Mouse (Mus musculus): Measurements from ENCODE around the gene Rap1gap2. TPM values are rescaled to one million over a fixed set of nuclear protein-coding genes. Genes with fewer than 3 reads are reported as not detected.
A peak's percentile ranks its signal among the peaks of the same experiment; 100 is the strongest.

Rap1gap2 gene
- polyA plus RNA-seq, 1 experiment from 2014 or later = 5.0 TPM

DNA sequence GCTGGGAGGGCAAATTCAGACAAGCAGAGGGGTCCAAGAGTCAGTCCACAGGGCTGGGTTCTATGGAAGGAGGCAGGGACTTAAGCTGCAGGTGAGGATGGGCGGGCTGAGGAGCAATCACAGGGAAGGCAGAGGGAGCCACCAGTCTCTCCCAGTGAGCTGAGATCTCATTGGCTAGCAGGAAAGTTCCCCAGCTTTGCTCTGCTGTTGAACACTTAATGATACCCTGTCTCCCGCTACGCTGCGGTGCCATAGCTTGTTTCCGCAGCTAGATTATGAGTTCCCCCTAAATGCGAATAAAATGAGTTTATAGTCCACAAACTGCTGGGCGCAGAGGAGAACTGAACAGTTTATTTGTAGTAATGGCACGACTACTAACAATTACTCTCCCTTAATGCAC, 170.6 kb downstream of the Rap1gap2 start:
- ATAC-seq (ENCODE audit: low FRiP score, low TSS enrichment) = no peak
- no peaks in the 10 kb centered on the region for H3K27me3 ChIP-seq (ENCODE audit: control insufficient read depth, insufficient read depth, low read length)
- no peak overlapping the region for H3K9ac ChIP-seq (ENCODE audit: low read depth, low read length)
- H3K4me2 ChIP-seq (replicated peaks; ENCODE audit: low read depth, low read length) = no peak overlapping the region
- H3K36me3 ChIP-seq (ENCODE audit: control insufficient read depth, insufficient read depth, low read length) = no peaks in the 10 kb centered on the region
- no peak overlapping the region for H3K4me3 ChIP-seq (ENCODE audit: low read length)
- no peak overlapping the region for H3K27ac ChIP-seq (ENCODE audit: low read depth, low read length)
- no peaks in the 10 kb centered on the region for H3K4me1 ChIP-seq (ENCODE audit: control insufficient read depth, insufficient read depth, low read length)
- 78% methylated on average over 8 of the region's 8 CpGs for WGBS
- H3K9me3 ChIP-seq (ENCODE audit: control insufficient read depth, low read length) = peaks cover 3% of the 10 kb centered on the region; the same call in 1 of the 2 replicates

DNA sequence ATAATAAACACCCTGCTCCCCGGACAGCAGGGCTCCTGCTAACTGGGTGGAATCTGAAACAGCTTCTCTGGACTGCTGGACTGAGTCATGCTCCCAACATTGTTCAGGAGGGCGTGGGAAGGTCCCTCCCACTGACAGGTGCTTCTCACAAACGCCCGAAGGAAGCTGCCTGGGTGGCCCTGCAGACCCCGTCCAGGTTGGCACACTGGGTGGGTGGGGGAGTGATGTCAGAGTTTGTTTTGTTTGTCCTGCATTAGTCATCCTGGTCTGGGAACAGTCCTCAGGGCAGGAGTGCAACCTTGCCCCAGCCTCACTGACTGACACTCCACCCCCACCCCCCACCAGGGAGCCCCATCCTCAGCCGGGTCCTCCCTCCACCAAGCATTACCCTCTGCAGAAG, 171.5 kb downstream of the Rap1gap2 start:
- Histone ChIP-seq H3K4me3 (ENCODE audit: low read length) (no peak overlapping the region), H3K4me1 (ENCODE audit: control insufficient read depth, insufficient read depth, low read length) (no peaks in the 10 kb centered on the region), H3K9me3 (ENCODE audit: control insufficient read depth, low read length) (no peaks in the 10 kb centered on the region), H3K4me2 (replicated peaks; ENCODE audit: low read depth, low read length) (no peak overlapping the region), H3K27me3 (ENCODE audit: control insufficient read depth, insufficient read depth, low read length) (no peaks in the 10 kb centered on the region), H3K36me3 (ENCODE audit: control insufficient read depth, insufficient read depth, low read length) (no peaks in the 10 kb centered on the region), H3K9ac (ENCODE audit: low read depth, low read length) (no peak overlapping the region), H3K27ac (ENCODE audit: low read depth, low read length) (no peak overlapping the region)
- peak; percentile 56 for ATAC-seq (ENCODE audit: low FRiP score, low TSS enrichment)
- WGBS = 36% methylated on average over 6 of the region's 6 CpGs

DNA sequence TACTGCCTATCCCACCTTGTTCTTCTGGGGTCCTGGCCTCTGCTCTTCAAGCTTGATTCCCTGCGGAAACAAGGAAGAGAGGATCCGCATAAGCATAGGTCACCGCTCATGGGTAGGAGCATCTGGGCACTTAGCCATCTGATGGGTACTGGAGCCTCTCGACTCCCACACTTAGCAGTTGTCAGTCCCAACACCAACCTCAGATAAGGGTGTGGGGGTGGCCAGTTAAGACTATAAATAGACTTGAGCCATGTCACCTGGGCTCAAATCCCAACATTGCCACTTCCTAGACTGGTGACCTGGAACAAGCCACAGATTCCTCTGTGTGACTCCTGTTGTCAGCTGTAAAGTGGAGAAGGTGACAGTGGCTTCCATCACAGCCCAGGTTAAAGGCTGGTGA, 172.5 kb downstream of the Rap1gap2 start:
- Histone ChIP-seq H3K27ac (ENCODE audit: low read depth, low read length) (no peak overlapping the region), H3K4me3 (ENCODE audit: low read length) (no peak overlapping the region), H3K4me2 (replicated peaks; ENCODE audit: low read depth, low read length) (no peak overlapping the region), H3K4me1 (ENCODE audit: control insufficient read depth, insufficient read depth, low read length) (no peaks in the 10 kb centered on the region), H3K9me3 (ENCODE audit: control insufficient read depth, low read length) (no peaks in the 10 kb centered on the region), H3K36me3 (ENCODE audit: control insufficient read depth, insufficient read depth, low read length) (no peaks in the 10 kb centered on the region), H3K9ac (ENCODE audit: low read depth, low read length) (no peak overlapping the region), H3K27me3 (ENCODE audit: control insufficient read depth, insufficient read depth, low read length) (no peaks in the 10 kb centered on the region)
- WGBS = 70% methylated on average over 4 of the region's 4 CpGs
- no peak for ATAC-seq (ENCODE audit: low FRiP score, low TSS enrichment)

DNA sequence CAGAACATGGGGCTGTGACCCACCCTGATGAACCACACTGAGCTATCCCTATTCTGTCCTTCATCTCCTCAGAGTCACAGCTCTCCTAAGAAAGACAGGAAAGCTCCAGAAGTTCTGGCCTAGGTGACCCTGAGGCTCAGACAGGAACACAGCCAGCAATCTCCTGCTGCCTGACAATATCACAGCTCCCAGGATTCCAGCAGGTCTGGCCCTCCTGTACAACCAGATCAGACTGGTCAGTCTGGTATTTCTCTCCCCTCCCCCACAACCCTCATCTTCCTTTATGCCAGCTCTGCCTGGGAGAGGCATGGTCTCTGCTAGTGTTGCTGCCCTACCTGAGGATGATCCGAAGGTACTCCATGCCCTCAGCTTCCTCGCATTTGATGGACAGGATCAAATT, 175.3 kb downstream of the Rap1gap2 start:
- no peaks in the 10 kb centered on the region for H3K9me3 ChIP-seq (ENCODE audit: control insufficient read depth, low read length)
- H3K27me3 ChIP-seq (ENCODE audit: control insufficient read depth, insufficient read depth, low read length) = no peaks in the 10 kb centered on the region
- H3K4me1 ChIP-seq (ENCODE audit: control insufficient read depth, insufficient read depth, low read length) = no peaks in the 10 kb centered on the region
- no peak overlapping the region for H3K9ac ChIP-seq (ENCODE audit: low read depth, low read length)
- ATAC-seq (ENCODE audit: low FRiP score, low TSS enrichment) = no peak
- H3K4me2 ChIP-seq (replicated peaks; ENCODE audit: low read depth, low read length) = no peak overlapping the region
- no peaks in the 10 kb centered on the region for H3K36me3 ChIP-seq (ENCODE audit: control insufficient read depth, insufficient read depth, low read length)
- H3K27ac ChIP-seq (ENCODE audit: low read depth, low read length) = no peak overlapping the region
- no peak overlapping the region for H3K4me3 ChIP-seq (ENCODE audit: low read length)
- WGBS = 89% methylated on average over 2 of the region's 2 CpGs

DNA sequence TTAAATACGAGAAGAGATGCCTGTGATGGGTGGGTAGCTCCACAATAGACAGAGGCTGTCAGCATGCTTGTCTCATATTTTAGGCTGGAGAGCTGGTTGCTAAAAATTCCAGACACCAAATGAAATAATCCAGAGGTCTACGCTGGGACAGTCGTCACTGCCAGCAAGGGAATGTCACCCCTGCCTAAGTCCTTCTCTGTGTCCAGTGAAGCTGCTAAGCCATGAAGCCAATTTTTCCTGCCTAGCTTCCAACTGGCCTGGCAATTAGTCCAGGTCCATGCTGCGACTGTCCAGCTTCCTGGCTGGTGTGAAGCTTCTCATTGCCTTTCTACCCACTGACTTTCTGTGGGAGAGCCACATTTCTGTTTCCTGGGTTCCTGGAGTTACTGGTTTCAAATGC, 177.7 kb downstream of the Rap1gap2 start:
- Histone ChIP-seq H3K9me3 (ENCODE audit: control insufficient read depth, low read length) (no peaks in the 10 kb centered on the region), H3K9ac (ENCODE audit: low read depth, low read length) (no peak overlapping the region), H3K4me2 (replicated peaks; ENCODE audit: low read depth, low read length) (no peak overlapping the region), H3K4me1 (ENCODE audit: control insufficient read depth, insufficient read depth, low read length) (no peaks in the 10 kb centered on the region), H3K27ac (ENCODE audit: low read depth, low read length) (no peak overlapping the region), H3K27me3 (ENCODE audit: control insufficient read depth, insufficient read depth, low read length) (no peaks in the 10 kb centered on the region), H3K4me3 (ENCODE audit: low read length) (no peak overlapping the region), H3K36me3 (ENCODE audit: control insufficient read depth, insufficient read depth, low read length) (no peaks in the 10 kb centered on the region)
- ATAC-seq (ENCODE audit: low FRiP score, low TSS enrichment) = no peak
- 87% methylated on average over 4 of the region's 4 CpGs for WGBS

DNA sequence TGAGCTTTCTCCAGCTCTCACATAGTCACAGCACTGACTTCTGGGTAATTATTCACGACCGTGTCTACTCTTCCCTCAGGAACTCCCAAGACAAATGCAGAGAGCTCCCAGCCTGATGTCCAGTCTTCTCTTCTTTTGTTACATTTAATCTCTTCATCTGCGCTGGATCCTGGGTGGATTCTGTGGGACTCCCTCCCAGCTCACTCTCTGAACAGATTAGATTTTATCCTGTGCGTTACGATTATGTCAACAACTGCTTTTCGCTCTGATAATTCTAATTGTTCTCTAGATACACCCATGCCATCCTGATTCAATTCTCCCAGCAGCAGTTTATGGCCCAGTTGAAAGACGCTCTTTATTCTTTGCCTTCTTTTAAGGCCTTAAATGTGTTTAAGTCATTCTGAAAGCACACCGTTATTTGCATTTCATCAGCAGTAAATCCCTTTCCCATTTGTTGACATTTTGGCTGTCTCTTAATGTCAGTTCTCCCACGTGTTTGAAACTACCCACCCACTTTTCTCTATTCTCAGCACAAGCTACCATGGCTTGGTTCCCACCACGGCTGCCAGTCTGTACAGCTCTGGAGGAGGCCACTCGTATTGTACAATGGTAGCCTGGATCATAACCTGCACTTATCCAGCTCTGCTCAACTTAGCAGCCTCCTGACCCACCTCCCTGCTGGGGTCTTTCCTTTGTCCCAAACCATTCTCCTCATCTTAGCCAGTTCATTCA, 180.8 kb downstream of the Rap1gap2 start:
- Histone ChIP-seq H3K4me2 (replicated peaks; ENCODE audit: low read depth, low read length) (no peak overlapping the region), H3K9me3 (ENCODE audit: control insufficient read depth, low read length) (no peaks in the 10 kb centered on the region), H3K4me3 (ENCODE audit: low read length) (no peak overlapping the region), H3K27ac (ENCODE audit: low read depth, low read length) (no peak overlapping the region), H3K9ac (ENCODE audit: low read depth, low read length) (no peak overlapping the region), H3K36me3 (ENCODE audit: control insufficient read depth, insufficient read depth, low read length) (no peaks in the 10 kb centered on the region), H3K4me1 (ENCODE audit: control insufficient read depth, insufficient read depth, low read length) (no peaks in the 10 kb centered on the region), H3K27me3 (ENCODE audit: control insufficient read depth, insufficient read depth, low read length) (no peaks in the 10 kb centered on the region)
- 59% methylated on average over 11 of the region's 11 CpGs for WGBS
- ATAC-seq (ENCODE audit: low FRiP score, low TSS enrichment) = no peak

DNA sequence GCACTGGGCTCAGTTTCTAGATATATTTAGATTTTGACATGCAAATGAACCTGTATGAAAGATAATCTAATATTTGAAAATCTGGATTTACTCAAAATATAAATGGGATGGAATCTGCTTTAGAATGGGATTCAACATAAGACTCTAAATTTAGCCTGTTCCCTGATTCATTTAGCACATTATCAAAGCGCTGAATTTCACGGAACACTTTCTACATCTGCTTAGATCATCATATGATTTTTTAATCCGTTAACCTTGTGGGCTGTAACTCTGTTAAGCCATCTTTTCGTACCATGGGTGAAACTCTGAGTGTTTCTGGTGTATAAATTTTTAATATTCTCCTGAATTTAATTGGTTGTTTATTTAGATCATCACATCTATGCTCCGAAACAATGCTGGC, 184.4 kb downstream of the Rap1gap2 start:
- H3K4me2 ChIP-seq (replicated peaks; ENCODE audit: low read depth, low read length) = no peak overlapping the region
- H3K9ac ChIP-seq (ENCODE audit: low read depth, low read length) = no peak overlapping the region
- no peaks in the 10 kb centered on the region for H3K9me3 ChIP-seq (ENCODE audit: control insufficient read depth, low read length)
- no peaks in the 10 kb centered on the region for H3K27me3 ChIP-seq (ENCODE audit: control insufficient read depth, insufficient read depth, low read length)
- H3K4me3 ChIP-seq (ENCODE audit: low read length) = no peak overlapping the region
- H3K4me1 ChIP-seq (ENCODE audit: control insufficient read depth, insufficient read depth, low read length) = no peaks in the 10 kb centered on the region
- 83% methylated on average over 5 of the region's 5 CpGs for WGBS
- ATAC-seq (ENCODE audit: low FRiP score, low TSS enrichment) = no peak
- H3K36me3 ChIP-seq (ENCODE audit: control insufficient read depth, insufficient read depth, low read length) = no peaks in the 10 kb centered on the region
- H3K27ac ChIP-seq (ENCODE audit: low read depth, low read length) = no peak overlapping the region

DNA sequence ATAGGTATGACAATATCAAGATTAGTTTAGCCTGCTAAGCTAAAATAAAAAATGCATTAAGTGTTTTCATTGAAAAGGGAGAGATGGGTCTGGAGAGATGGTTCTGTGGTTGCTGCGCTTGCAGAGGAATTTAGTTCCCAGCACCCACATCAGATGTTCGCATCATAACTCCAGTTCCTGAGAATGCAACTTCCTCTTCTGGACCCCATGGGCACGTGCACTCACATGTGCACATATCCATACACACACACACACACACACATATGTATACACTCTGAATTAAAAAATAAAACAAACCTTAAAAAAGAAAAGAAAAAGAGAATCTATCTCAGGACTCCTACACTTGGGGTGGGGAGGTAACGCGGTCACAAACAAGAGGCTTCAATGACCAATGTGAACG, 188.7 kb downstream of the Rap1gap2 start:
- Histone ChIP-seq H3K4me2 (replicated peaks; ENCODE audit: low read depth, low read length) (no peak overlapping the region), H3K9me3 (ENCODE audit: control insufficient read depth, low read length) (no peaks in the 10 kb centered on the region), H3K4me1 (ENCODE audit: control insufficient read depth, insufficient read depth, low read length) (no peaks in the 10 kb centered on the region), H3K27me3 (ENCODE audit: control insufficient read depth, insufficient read depth, low read length) (no peaks in the 10 kb centered on the region), H3K9ac (ENCODE audit: low read depth, low read length) (no peak overlapping the region), H3K27ac (ENCODE audit: low read depth, low read length) (no peak overlapping the region), H3K36me3 (ENCODE audit: control insufficient read depth, insufficient read depth, low read length) (no peaks in the 10 kb centered on the region), H3K4me3 (ENCODE audit: low read length) (no peak overlapping the region)
- ATAC-seq (ENCODE audit: low FRiP score, low TSS enrichment) = no peak
- 94% methylated on average over 6 of the region's 6 CpGs for WGBS

DNA sequence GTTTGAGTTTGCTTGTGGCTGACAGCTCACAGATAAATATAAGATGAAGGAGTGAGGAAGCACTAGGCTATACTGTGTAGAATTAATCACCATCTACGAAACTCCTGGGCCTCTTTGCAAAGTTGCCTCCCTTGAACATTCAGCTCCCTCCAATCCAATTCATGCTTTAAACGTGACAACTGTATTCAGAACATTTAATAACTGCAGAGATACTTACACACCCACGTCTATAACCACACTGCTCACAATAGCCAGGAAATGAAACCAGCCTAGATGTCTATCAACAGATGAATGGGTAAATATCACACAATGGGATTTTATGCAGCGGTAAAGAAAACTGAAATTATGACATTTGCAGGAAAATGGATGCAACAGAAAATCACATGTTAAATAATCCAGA, 189.6 kb downstream of the Rap1gap2 start:
- 78% methylated on average over 4 of the region's 4 CpGs for WGBS

More for the DNA sequence above, 189.6 kb downstream of the Rap1gap2 start:
- Histone ChIP-seq H3K4me1 (ENCODE audit: control insufficient read depth, insufficient read depth, low read length) (no peaks in the 10 kb centered on the region), H3K4me2 (replicated peaks; ENCODE audit: low read depth, low read length) (no peak overlapping the region), H3K27ac (ENCODE audit: low read depth, low read length) (no peak overlapping the region), H3K9me3 (ENCODE audit: control insufficient read depth, low read length) (no peaks in the 10 kb centered on the region), H3K36me3 (ENCODE audit: control insufficient read depth, insufficient read depth, low read length) (no peaks in the 10 kb centered on the region), H3K4me3 (ENCODE audit: low read length) (no peak overlapping the region), H3K27me3 (ENCODE audit: control insufficient read depth, insufficient read depth, low read length) (no peaks in the 10 kb centered on the region), H3K9ac (ENCODE audit: low read depth, low read length) (no peak overlapping the region)
- no peak for ATAC-seq (ENCODE audit: low FRiP score, low TSS enrichment)
